Mouse (Mus musculus) MN1 (cell line): ENCODE data around the gene Atp5s.
A peak's percentile ranks its signal among the peaks of the same experiment; 100 is the strongest.

Experiments used
- DNase-seq: peaks from one replicate; pipeline ENCODE4 v3.0.0-alpha.2; 2016; ENCODE audit warnings: low spot score

Gene Atp5s

DNA sequence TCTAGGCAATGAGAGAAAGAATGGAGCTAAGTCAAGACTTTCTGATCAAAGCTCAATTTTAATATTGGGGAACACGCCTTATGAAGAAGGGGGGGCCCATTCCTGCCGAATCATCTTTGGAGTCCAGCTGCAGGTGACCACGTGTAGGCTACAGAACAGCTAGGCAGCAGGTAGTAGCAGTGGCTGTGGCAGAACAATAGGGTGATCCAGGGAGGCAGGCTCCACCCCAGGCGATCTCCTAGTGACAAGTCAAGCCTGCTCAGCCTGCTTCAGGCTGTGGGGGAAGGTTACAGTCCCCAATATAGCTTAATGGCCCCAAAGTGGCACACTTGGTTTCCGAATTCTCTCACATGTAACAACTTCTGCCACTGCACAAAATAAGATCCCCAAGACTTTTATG is 7.5 kb downstream of the Atp5s start:
- DNase-seq: no peak

GRCm38 (mm10) chr12:69733518-69733917 is 8.8 kb downstream of the Atp5s start:
- peak; percentile 72 for DNase-seq

DNA sequence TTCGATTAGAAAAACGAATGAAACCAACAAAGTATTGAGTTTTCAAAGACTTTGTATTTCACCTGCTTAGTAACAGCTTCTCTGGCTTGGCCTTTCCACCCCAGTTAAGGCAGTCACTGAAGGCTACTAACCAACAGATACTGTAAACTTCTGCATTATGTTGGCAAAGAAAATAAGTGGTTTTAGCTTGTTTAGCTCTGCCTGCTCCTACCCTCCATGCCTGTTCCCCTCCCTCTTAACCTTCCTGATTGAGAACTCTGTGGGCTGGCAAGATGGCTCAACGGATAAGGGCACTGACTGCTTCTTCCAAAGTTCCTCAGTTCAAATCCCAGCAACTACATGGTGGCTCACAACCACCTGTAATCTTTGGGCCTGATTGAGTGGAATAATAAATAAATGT is 9.2 kb downstream of the Atp5s start:
- DNase-seq: no peak

DNA sequence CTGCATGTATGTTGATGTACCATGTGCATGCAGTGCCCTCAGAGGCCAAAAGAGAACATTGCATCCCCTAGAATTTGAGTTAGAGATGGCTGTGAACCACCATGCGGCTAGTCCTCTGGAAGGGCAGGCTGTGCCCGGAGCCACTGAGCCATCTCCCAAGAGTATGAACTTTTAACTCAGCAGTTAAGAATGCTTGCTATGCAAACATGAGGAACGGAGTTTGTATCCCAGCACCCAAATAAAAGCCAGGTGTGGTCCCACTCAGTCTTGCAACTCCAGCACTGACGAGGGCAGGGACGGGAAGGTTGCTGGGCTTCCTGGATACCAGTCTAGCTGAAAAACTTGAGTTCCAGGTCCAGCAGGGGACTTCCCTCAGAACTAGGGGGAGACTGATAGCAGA is 17.2 kb downstream of the Atp5s start:
- DNase-seq: no peak

DNA sequence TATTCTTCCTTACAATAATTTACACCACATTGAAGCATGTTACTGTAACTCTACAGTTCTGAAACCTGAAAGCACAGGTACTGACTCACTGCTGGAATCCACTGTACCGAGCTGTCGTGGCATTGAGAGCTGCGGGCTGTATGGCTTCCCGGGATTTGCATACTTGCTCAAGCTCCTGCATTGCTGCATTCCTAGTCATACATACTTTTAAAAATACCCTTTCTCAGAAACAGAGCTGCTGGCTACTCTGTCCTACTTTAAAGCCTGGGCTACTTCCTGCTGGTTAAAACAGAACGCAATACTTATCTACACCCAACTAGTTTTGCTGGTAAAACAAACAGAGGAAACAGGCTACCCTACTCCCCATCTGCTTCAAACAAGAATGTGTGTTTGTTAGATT is 19.4 kb downstream of the Atp5s start:
- DNase-seq: no peak

DNA sequence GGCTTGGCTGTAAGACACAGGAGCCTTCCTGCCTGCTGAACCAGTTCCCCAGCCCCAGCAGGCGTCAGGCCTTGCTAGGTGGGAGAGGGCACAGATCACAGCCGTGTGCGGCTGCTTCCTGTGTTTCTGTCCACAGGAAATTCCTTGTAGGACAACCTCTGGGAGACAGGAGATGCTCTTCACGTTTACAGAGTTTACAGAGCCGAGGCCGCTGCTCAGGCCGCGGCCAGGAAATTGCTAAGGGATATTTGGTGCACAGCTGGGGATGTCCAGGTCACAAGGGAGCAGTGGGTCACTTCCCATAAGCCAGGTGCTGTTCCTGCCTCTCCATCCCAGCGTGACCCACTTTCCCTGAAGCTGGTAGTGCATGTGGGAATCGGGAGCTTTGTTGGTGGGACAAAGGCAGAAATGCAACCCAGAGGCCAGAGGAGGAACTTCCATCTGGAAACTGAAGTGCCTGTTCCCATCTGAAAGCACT is 27.2 kb downstream of the Atp5s start:
- no peak for DNase-seq

DNA sequence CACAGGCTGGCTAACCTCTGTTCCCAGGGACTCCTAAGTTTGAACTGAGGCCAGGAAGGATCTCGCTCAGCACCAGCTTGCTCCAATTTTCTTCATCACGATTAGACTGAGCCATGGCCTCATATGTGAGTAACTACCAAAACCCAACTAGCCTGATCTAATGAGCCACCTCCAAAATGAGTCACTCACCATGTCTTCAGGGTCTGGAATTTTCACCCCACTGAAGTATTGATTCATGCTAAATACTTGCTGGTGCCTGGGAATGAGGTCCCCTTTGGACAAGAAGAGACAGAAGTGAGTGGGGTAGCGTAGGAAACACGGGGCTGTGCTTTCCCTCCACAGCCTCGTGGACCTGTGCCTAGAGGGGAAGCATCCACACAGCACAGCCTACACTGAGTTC is 29.2 kb downstream of the Atp5s start:
- no peak for DNase-seq

DNA sequence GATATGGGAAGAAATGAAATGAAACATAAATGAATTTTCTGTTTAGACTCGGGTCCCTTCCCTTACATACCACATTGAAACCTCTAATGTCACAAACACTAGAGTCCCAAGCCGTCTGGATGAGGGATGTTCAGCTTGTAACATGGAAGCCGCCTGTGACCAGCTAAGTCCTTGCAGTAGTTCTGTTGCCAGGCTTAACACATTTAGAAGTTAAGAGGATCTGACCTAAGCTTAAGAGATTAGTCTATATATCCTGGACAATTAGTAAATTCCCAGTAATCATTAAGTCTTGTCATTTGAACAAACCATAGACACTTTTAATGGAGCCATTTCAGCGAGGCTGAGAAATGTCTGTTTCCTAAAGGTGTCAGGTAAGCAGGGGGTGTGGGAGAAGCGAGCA is 31.3 kb downstream of the Atp5s start:
- no peak for DNase-seq

- peak; percentile 87 for DNase-seq
Observed at GRCm38 (mm10) chr12:69757418-69758141, 32.8 kb downstream of the Atp5s start.

- peak; percentile 51 for DNase-seq
Observed at GRCm38 (mm10) chr12:69758221-69759185, 33.8 kb downstream of the Atp5s start.

GRCm38 (mm10) chr12:69759267-69759885 is 34.6 kb downstream of the Atp5s start:
- DNase-seq: peak; percentile 43

DNA sequence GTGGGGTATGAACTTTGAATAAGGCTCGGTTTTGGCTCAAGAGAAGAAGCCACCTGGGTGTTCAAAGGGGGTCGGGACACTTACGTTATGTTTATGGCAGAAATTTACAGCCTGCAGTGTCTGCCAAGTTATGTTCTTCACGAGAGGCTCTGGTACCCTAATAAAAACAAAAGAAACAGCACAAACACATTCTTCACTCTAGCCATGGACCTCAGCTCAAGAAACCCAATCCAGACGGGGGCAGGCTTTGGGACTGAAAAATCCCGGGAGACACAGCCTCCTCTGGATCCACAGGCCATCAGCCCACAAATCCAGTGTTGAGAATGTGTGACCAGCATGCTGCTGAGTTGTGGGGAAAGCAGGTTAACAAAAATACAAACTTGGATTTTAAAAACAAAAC is 35.3 kb downstream of the Atp5s start:
- DNase-seq: peak; percentile 30

- DNase-seq: no peak
Observed at GRCm38 (mm10) chr12:69760743-69761406, 36.1 kb downstream of the Atp5s start.

- DNase-seq: no peak
Observed at GRCm38 (mm10) chr12:69761603-69762002, 36.9 kb downstream of the Atp5s start.

- no peak for DNase-seq
Observed at GRCm38 (mm10) chr12:69765543-69765942, 40.8 kb downstream of the Atp5s start.

- DNase-seq: no peak
Observed at GRCm38 (mm10) chr12:69766185-69766904, 41.6 kb downstream of the Atp5s start.

- DNase-seq: peak; percentile 62
Observed at GRCm38 (mm10) chr12:69767476-69768258, 42.9 kb downstream of the Atp5s start.

GRCm38 (mm10) chr12:69768841-69769240 is 44.1 kb downstream of the Atp5s start:
- no peak for DNase-seq

GRCm38 (mm10) chr12:69776607-69777340 is 52.0 kb downstream of the Atp5s start:
- DNase-seq: no peak

GRCm38 (mm10) chr12:69777341-69777730 is 52.6 kb downstream of the Atp5s start:
- no peak for DNase-seq
